Mouse (Mus musculus): Measurements from ENCODE around the gene Slc5a5. TPM values are rescaled to one million over a fixed set of nuclear protein-coding genes. Genes with fewer than 3 reads are reported as not detected.

Gene Slc5a5
- polyA plus RNA-seq, 1 experiment: not detected

- Histone ChIP-seq H3K4me1 (ENCODE audit: control insufficient read depth, insufficient read depth, low read length) (peaks cover 13% of the 10 kb centered on the region), H3K27ac (ENCODE audit: insufficient read depth, low read depth, low read length) (no peak overlapping the region), H3K4me3 (ENCODE audit: insufficient read depth, low read length) (no peak overlapping the region)
- no peak for TF ChIP-seq POLR2A (IDR thresholded peaks at IDR 0.05; ENCODE audit: borderline replicate concordance, low read depth, low read length)
- TF ChIP-seq CTCF (IDR thresholded peaks at IDR 0.05; ENCODE audit: low read depth, low read length): no peak
Measured at GRCm38 (mm10) chr8:70850132-70850845, 42.3 kb downstream of the Slc5a5 start.

- H3K4me1 ChIP-seq (ENCODE audit: control insufficient read depth, insufficient read depth, low read length): peaks cover 9% of the 10 kb centered on the region
- TF ChIP-seq POLR2A (IDR thresholded peaks at IDR 0.05; ENCODE audit: borderline replicate concordance, low read depth, low read length): no peak
- no peak for TF ChIP-seq CTCF (IDR thresholded peaks at IDR 0.05; ENCODE audit: low read depth, low read length)
- no peak overlapping the region for H3K27ac ChIP-seq (ENCODE audit: insufficient read depth, low read depth, low read length)
- no peak overlapping the region for H3K4me3 ChIP-seq (ENCODE audit: insufficient read depth, low read length)
Measured at GRCm38 (mm10) chr8:70849333-70849990, 43.1 kb downstream of the Slc5a5 start.

GRCm38 (mm10) chr8:70846371-70847154 lies 46.0 kb downstream of the Slc5a5 start:
- H3K27ac ChIP-seq (ENCODE audit: insufficient read depth, low read depth, low read length): no peak overlapping the region
- TF ChIP-seq POLR2A (IDR thresholded peaks at IDR 0.05; ENCODE audit: borderline replicate concordance, low read depth, low read length) (no peak), CTCF (IDR thresholded peaks at IDR 0.05; ENCODE audit: low read depth, low read length) (0 out of 2 replicates have a peak, but pooled peaks have one; percentile 8)
- no peak overlapping the region for H3K4me3 ChIP-seq (ENCODE audit: insufficient read depth, low read length)
- no peaks in the 10 kb centered on the region for H3K4me1 ChIP-seq (ENCODE audit: control insufficient read depth, insufficient read depth, low read length)

GRCm38 (mm10) chr8:70845108-70845507 lies 47.4 kb downstream of the Slc5a5 start:
- TF ChIP-seq POLR2A (IDR thresholded peaks at IDR 0.05; ENCODE audit: borderline replicate concordance, low read depth, low read length): no peak
- no peak for TF ChIP-seq CTCF (IDR thresholded peaks at IDR 0.05; ENCODE audit: low read depth, low read length)
- H3K4me3 ChIP-seq (ENCODE audit: insufficient read depth, low read length): no peak overlapping the region
- H3K27ac ChIP-seq (ENCODE audit: insufficient read depth, low read depth, low read length): no peak overlapping the region
- peaks cover 9% of the 10 kb centered on the region for H3K4me1 ChIP-seq (ENCODE audit: control insufficient read depth, insufficient read depth, low read length)

GRCm38 (mm10) chr8:70844523-70844922 lies 48.0 kb downstream of the Slc5a5 start:
- TF ChIP-seq CTCF (IDR thresholded peaks at IDR 0.05; ENCODE audit: low read depth, low read length) (peak; percentile 87), POLR2A (IDR thresholded peaks at IDR 0.05; ENCODE audit: borderline replicate concordance, low read depth, low read length) (no peak)
- peaks cover 10% of the 10 kb centered on the region for H3K4me1 ChIP-seq (ENCODE audit: control insufficient read depth, insufficient read depth, low read length)
- H3K4me3 ChIP-seq (ENCODE audit: insufficient read depth, low read length): no peak overlapping the region
- H3K27ac ChIP-seq (ENCODE audit: insufficient read depth, low read depth, low read length): no peak overlapping the region

GRCm38 (mm10) chr8:70843941-70844340 lies 48.6 kb downstream of the Slc5a5 start:
- Histone ChIP-seq H3K4me3 (ENCODE audit: insufficient read depth, low read length) (no peak overlapping the region), H3K27ac (ENCODE audit: insufficient read depth, low read depth, low read length) (no peak overlapping the region), H3K4me1 (ENCODE audit: control insufficient read depth, insufficient read depth, low read length) (peaks cover 10% of the 10 kb centered on the region)
- TF ChIP-seq POLR2A (IDR thresholded peaks at IDR 0.05; ENCODE audit: borderline replicate concordance, low read depth, low read length): no peak
- no peak for TF ChIP-seq CTCF (IDR thresholded peaks at IDR 0.05; ENCODE audit: low read depth, low read length)

GRCm38 (mm10) chr8:70843214-70843773 lies 49.3 kb downstream of the Slc5a5 start:
- TF ChIP-seq POLR2A (IDR thresholded peaks at IDR 0.05; ENCODE audit: borderline replicate concordance, low read depth, low read length) (no peak), CTCF (IDR thresholded peaks at IDR 0.05; ENCODE audit: low read depth, low read length) (no peak)
- H3K4me3 ChIP-seq (ENCODE audit: insufficient read depth, low read length): no peak overlapping the region
- H3K4me1 ChIP-seq (ENCODE audit: control insufficient read depth, insufficient read depth, low read length): peaks cover 10% of the 10 kb centered on the region
- no peak overlapping the region for H3K27ac ChIP-seq (ENCODE audit: insufficient read depth, low read depth, low read length)

GRCm38 (mm10) chr8:70842484-70842883 lies 50.1 kb downstream of the Slc5a5 start:
- peaks cover 10% of the 10 kb centered on the region for H3K4me1 ChIP-seq (ENCODE audit: control insufficient read depth, insufficient read depth, low read length)
- no peak overlapping the region for H3K27ac ChIP-seq (ENCODE audit: insufficient read depth, low read depth, low read length)
- no peak for TF ChIP-seq POLR2A (IDR thresholded peaks at IDR 0.05; ENCODE audit: borderline replicate concordance, low read depth, low read length)
- TF ChIP-seq CTCF (IDR thresholded peaks at IDR 0.05; ENCODE audit: low read depth, low read length): no peak
- H3K4me3 ChIP-seq (ENCODE audit: insufficient read depth, low read length): no peak overlapping the region
